Mouse (Mus musculus) kidney, postnatal 10 days (tissue): ENCODE measurements around the gene Mogs.

ENCODE experiments used
- DNase-seq: peaks from one replicate; pipeline ENCODE4 v3.0.0; 2021; ENCODE audit warnings: mixed read lengths

The Mogs gene

DNA sequence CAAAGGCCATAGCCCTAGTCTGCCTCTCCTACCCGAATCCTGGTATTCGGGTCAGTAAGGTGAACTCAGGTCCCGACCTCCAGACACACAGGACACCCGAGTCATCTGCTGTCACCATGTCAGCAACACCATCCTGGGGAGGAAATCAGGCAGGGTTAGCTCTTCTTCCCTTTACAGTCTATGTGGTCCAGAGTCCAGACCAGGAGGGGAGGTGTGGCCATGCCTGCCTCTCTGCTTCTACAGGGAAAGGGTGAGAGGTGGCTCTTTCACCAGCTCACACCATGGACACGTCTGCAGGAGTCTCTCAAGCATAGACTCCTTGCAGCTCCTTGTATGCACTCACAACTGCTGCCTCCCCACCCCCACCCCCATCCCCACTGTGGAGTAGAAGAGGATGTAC, 38.2 kb downstream of the Mogs start:
- DNase-seq, result no peak

DNA sequence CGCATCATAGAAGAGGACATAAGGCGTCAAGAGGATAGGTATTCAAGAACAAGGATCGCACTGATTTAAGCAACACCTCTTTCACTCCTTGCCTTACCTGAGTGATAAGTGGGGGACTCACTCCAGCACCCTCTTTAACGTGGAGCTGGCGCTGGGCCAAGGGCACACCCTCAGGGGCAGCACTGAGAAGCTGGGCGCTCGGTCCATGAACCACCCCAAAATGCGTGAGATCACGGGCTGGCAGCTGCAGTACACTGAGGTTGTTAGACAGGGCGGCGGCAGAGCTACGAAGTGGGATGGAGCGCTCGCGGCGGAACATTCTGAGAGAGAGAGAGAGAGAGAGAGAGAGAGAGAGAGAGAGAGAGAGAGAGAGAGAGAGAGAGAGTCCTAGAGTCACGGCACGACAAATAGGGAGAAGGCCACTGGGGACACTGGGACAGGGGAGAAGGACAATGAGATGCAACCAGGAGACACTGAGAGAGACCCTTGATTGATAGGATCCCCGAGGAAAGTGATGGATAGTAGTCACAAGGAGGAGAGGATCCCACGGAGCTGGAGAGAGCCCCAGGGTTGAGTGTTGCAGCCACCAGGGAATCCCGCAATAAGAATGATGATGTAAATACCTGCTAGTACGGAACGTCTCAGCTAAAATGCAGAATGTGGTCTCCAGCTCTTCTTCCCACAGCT, 40.4 kb downstream of the Mogs start:
- peak; percentile 33 for DNase-seq

DNA sequence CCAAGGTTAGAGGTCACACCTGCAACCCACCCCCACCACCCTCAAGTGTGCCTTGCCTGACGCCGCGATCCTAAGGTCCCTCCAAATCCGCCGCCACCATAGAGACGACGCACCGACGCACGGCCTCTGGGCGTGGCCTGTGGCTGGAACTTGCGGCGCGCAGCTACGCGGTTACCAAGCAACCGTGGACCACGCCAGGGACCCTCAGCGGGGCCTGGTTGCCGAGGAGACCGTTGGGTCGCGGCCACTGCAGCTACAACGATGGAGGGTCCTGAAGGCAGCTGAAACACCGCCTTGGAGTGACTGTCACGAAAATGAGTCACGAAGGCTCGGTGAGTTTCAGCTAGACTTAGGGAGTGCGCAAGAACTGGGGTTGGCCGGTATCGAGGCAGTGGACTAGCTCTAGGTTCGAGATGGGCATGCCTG, 41.0 kb downstream of the Mogs start, which contains the start of the genes Wdr54 and 1700003E16Rik:
Gene Wdr54, minus strand, starts transcription at position 139 of the 426 bp plus-strand sequence.
Gene 1700003E16Rik, plus strand, starts transcription at position 146 of the 426 bp plus-strand sequence.
- peak; percentile 74 for DNase-seq

DNA sequence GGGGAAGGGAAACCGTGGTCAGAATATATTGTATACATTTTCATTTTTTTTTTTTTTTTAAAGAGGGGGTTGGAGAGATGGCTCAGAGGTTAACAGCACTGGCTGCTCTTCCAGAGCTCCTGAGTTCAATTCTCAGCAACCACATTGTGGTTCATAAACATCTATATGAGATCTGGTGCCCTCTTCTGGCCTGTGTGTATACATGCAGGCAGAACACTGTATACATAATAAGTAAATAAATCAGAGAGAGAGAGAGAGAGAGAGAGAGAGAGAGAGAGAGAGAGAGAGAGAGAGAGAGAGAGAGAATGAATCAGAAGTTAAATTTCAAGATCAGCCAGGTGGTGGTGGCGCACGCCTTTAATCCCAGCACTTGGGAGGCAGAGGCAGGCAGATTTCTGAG, 44.2 kb downstream of the Mogs start:
- peak; percentile 54 for DNase-seq

DNA sequence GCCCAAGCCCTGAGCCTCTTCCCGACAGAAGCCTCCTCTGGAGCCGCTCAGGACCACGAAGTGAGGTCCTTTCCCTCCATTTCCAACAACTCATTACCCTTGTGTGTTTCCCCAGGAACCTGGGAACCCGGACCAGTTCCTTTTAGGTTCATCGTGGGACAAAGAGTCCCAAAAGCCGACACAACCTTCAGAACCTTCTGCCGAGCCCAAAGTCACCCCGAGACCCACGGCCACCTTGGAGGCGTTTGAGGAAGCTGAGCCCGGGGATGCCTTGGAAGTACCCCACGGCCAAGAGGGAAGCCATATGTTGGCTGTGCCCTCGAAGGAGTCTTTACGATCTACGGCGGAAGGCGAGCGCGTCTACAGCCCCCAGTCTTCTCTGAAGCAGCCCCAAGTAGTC, 46.1 kb downstream of the Mogs start:
- DNase-seq, result no peak

DNA sequence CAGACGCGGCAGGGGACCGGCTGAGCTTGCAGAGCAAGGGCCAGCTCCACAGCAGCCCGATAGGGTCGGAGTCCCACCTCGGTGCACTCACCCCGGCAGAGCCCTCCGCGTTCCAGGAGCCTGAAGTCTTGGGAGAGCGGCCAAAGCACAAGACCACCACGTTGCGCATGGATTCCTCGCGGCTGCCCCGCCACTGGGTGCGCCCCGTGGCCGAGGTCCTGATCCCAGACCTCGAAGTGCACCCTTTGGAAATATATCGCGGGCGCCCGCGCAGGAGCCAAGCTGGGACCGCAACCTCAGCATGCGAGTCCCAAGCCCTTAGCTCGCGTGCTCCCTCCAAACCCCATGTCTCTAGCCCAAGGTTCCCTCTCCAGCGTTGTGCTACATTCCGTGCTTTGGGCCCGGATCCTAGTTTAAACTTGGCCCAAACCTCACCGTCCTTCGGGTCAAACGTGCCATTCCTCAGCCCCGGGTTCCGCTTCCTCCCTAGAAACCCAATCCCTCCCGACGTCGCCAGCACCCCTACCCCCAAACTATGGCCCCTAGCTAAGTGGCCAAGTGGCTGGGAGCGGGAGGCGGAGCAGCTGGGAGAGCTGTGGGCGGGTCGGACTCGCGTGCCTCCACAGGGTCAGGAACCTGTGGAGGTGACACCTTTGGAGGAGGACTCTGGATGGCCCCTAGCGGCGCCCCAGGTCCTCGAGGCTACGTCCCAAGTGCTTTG, 46.8 kb downstream of the Mogs start:
- DNase-seq, result peak; percentile 73

DNA sequence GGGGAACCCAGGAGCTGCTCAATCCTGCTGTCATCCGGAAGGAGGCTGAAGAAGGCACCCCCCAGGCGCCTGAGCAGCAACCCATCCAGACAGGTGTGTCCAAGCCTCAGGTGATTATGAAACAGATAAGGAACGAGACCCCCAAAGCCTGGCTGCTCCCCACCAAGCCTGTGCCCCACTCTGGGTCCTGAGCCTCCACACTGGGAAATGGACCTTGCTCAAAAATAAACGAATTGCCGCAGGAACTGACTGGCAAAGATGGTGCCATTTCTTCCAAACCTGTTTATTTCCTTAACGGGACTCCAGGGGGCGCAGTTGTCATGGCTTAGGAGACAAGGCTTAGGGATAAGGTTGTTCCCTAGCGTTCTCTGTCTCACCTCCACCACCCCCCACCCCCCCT, 47.4 kb downstream of the Mogs start:
- peak; percentile 82 for DNase-seq

DNA sequence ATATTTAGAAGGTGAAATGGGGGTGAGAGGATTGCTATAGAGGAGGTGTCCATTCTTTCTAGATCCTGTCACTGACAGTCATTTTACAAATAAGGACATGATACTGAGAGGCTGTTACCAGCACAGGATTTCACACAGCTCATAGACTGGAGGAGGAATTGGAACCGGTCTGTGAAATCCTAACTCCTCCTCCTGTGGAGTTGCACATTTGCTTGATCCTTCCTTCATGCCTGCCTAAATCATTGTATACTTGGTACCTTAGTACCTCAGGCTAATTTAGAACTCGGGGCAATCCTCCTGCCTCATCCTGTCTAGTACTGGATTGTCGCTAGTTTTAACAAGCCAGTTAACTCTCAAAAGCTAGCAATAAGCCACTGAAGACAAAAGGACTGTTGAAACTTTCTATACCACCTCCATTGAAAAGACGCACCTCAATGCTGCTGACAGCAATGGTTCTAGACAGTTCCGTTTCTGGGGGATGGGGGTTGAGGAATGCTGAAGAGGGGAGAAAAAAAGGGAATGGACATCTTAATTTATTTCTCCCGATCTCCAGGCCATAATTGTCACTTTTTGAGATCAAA, 49.8 kb downstream of the Mogs start:
- no peak for DNase-seq

DNA sequence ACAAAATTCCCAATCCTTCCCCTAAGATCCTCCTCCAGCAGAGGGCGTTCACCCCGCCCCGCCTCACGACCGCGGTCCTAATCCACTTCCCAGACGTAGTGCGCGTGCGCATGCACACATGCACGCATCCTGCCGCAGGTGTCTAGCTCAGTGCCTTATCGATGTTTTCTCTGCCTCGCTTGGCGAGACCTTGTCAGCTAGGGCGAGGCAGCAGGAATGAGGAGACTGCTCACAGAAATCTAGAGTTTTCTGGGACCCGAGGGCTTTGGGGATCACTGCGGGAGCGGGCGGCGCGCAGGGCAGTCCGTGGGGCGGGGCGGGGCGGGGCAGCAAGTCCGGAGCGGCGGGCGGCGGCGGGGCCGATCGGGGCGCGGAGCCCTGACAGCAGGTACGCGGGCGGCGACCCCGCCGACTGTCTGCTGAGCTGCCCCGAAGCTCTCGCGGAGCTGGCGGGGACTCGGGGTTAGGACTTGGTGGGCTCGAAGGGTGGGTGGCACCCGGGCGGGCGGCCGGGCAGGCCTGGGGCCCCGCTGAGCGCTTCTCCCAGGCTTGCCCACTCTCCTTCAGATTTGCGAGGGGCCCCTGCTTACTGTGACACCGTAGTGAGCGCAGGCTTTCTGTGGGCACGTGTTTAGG, 50.4 kb downstream of the Mogs start, which contains the start of gene Dctn1:
Gene Dctn1, plus strand, starts transcription at position 314 of the 636 bp plus-strand sequence.
- peak; percentile 97 for DNase-seq

DNA sequence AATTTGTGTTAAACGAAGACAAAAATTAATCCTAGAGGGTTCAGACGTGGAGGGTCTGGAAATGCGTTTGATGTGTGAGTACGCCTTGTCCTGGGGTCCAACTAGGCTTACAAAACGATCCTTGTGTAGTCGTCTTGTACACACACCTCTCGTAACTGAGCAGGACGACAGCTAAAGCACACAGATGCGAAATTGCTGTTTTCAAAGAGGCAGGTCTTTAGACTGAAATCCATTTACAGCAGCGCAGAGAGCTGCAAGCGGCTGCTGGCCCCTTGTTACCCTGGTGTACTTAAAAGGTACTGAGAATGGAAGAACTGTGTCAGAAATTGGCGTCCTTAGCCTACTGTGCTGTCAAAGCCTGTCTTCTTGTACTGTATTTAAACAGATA, 50.9 kb downstream of the Mogs start:
- no peak for DNase-seq
